Mouse (Mus musculus) midbrain, embryonic 16.5 days (tissue): ENCODE measurements around the gene Ddx1. TPM values are rescaled to one million over a fixed set of nuclear protein-coding genes. Genes with fewer than 3 reads are reported as not detected.
"Not testable (repeated sequence)": the region's sequence is repeated elsewhere in the genome, so short reads cannot be mapped to it uniquely, and the experiment has no call there.

Experiments used
- ATAC-seq: fragments of 200-750 bp; cut with Nextera tagmentation; 2 replicates; pipeline ENCODE4 v1.8.0; 2017; ENCODE audit warnings: moderate TSS enrichment
- H3K27ac ChIP-seq: fragments of 300-500 bp; sonication (generic); 2 replicates; pipeline ENCODE4 v1.5.1; 2014; ENCODE audit warnings: mild to moderate bottlenecking, low read length, mixed read lengths
- H3K27me3 ChIP-seq: fragments of 300-500 bp; sonication (generic); 2 replicates; pipeline ENCODE4 v1.6.1; 2014; ENCODE audit warnings: low read depth, low read length, mixed read lengths; ENCODE audit not compliant: control insufficient read depth, insufficient read depth
- H3K36me3 ChIP-seq: fragments of 300-500 bp; sonication (generic); 2 replicates; pipeline ENCODE4 v1.6.1; 2014; ENCODE audit warnings: mild to moderate bottlenecking, low read length, moderate library complexity, mixed read lengths; ENCODE audit not compliant: control insufficient read depth, insufficient read depth
- H3K4me1 ChIP-seq: fragments of 300-500 bp; sonication (generic); 2 replicates; pipeline ENCODE4 v1.6.1; 2014; ENCODE audit warnings: mild to moderate bottlenecking, low read length, mixed read lengths; ENCODE audit not compliant: control insufficient read depth, insufficient read depth
- H3K4me2 ChIP-seq: fragments of 300-500 bp; sonication (generic); 2 replicates; pipeline ENCODE4 v1.6.1; 2014; ENCODE audit warnings: mild to moderate bottlenecking, low read length, mixed read lengths
- H3K4me3 ChIP-seq: fragments of 300-500 bp; sonication (generic); 2 replicates; pipeline ENCODE4 v1.5.1; 2014; ENCODE audit warnings: low read depth, mild to moderate bottlenecking, low read length, moderate library complexity, mixed read lengths
- H3K9ac ChIP-seq: fragments of 300-500 bp; sonication (generic); 2 replicates; pipeline ENCODE4 v1.6.1; 2014; ENCODE audit warnings: low read depth, low read length, mixed read lengths
- H3K9me3 ChIP-seq: fragments of 300-500 bp; sonication (generic); replicated peaks from 2 replicates; pipeline ENCODE4 v1.6.1; 2014; ENCODE audit warnings: mild to moderate bottlenecking, low read length, mixed read lengths; ENCODE audit not compliant: control insufficient read depth, poor library complexity, severe bottlenecking
- WGBS: fragments of 180-500 bp; shearing (Covaris S2); extraction: QIAGEN DNeasy Blood & Tissue Kit; methylation state at CpG from one replicate; pipeline ENCODE4 v1.1.7; 2014; 5-methylcytosine and 5-hydroxymethylcytosine counted together
- polyA plus RNA-seq: library from polyadenylated mRNA; unstranded; fragments of >200 nt; fragmentation: Nextera tagmentation; extraction: Ambion mirVana; gene quantifications from 2 replicates; pipeline ENCODE4 v1.2.1, GENCODE M21; 2015

The Ddx1 gene
- polyA plus RNA-seq, 1 experiment from 2014 or later = 139 TPM

GRCm38 (mm10) chr12:13195506-13195905, 53.5 kb downstream of the Ddx1 start:
- H3K4me3 ChIP-seq = no peak overlapping the region
- no peaks in the 10 kb centered on the region for H3K9me3 ChIP-seq
- H3K9ac ChIP-seq = no peak overlapping the region
- no peak overlapping the region for H3K4me2 ChIP-seq
- no peaks in the 10 kb centered on the region for H3K27me3 ChIP-seq
- no peak overlapping the region for H3K27ac ChIP-seq
- no peaks in the 10 kb centered on the region for H3K4me1 ChIP-seq
- ATAC-seq = no peak
- no peaks in the 10 kb centered on the region for H3K36me3 ChIP-seq

- H3K4me2 ChIP-seq = no peak overlapping the region
- no peak for ATAC-seq
- H3K4me3 ChIP-seq = no peak overlapping the region
- H3K9ac ChIP-seq = no peak overlapping the region
- no peaks in the 10 kb centered on the region for H3K4me1 ChIP-seq
- WGBS = 52% methylated on average over 11 of the region's 11 CpGs
- H3K9me3 ChIP-seq = no peaks in the 10 kb centered on the region; the same call in 1 of the 2 replicates
- no peak overlapping the region for H3K27ac ChIP-seq
- no peaks in the 10 kb centered on the region for H3K27me3 ChIP-seq
- H3K36me3 ChIP-seq = no peaks in the 10 kb centered on the region
Observed at GRCm38 (mm10) chr12:13188059-13188700, 60.8 kb downstream of the Ddx1 start.

GRCm38 (mm10) chr12:13186209-13186608, 62.8 kb downstream of the Ddx1 start:
- ATAC-seq = no peak
- Histone ChIP-seq H3K9ac (no peak overlapping the region), H3K4me2 (no peak overlapping the region), H3K36me3 (no peaks in the 10 kb centered on the region), H3K27ac (no peak overlapping the region), H3K27me3 (no peaks in the 10 kb centered on the region), H3K4me1 (no peaks in the 10 kb centered on the region), H3K9me3 (no peaks in the 10 kb centered on the region; the same call in 1 of the 2 replicates), H3K4me3 (no peak overlapping the region)
- WGBS = 92% methylated on average over 4 of the region's 4 CpGs

GRCm38 (mm10) chr12:13184873-13185361, 64.1 kb downstream of the Ddx1 start:
- Histone ChIP-seq H3K9me3 (no peaks in the 10 kb centered on the region; the same call in 1 of the 2 replicates), H3K27me3 (no peaks in the 10 kb centered on the region), H3K4me2 (no peak overlapping the region), H3K4me3 (no peak overlapping the region), H3K36me3 (no peaks in the 10 kb centered on the region), H3K9ac (no peak overlapping the region), H3K27ac (no peak overlapping the region), H3K4me1 (peaks cover 10% of the 10 kb centered on the region)
- WGBS = 75% methylated on average over 11 of the region's 11 CpGs
- no peak for ATAC-seq

- not testable (repeated sequence) for H3K27ac ChIP-seq, H3K9ac ChIP-seq, H3K27me3 ChIP-seq, H3K36me3 ChIP-seq, ATAC-seq, H3K4me3 ChIP-seq, H3K4me2 ChIP-seq, H3K9me3 ChIP-seq
- 85% methylated on average over 4 of the region's 4 CpGs for WGBS
- H3K4me1 ChIP-seq = peaks cover 10% of the 10 kb centered on the region
Observed at GRCm38 (mm10) chr12:13184136-13184535, 64.9 kb downstream of the Ddx1 start.

GRCm38 (mm10) chr12:13182220-13182619, 66.8 kb downstream of the Ddx1 start:
- WGBS = 52% methylated on average over 8 of the region's 8 CpGs
- H3K4me3 ChIP-seq = no peak overlapping the region

GRCm38 (mm10) chr12:13181721-13182120, 67.3 kb downstream of the Ddx1 start:
- Histone ChIP-seq H3K4me1 (peaks cover 10% of the 10 kb centered on the region), H3K9me3 (no peaks in the 10 kb centered on the region), H3K36me3 (no peaks in the 10 kb centered on the region), H3K9ac (no peak overlapping the region), H3K4me3 (no peak overlapping the region), H3K27ac (no peak overlapping the region), H3K27me3 (no peaks in the 10 kb centered on the region), H3K4me2 (no peak overlapping the region)
- WGBS = 84% methylated on average over 6 of the region's 6 CpGs
- ATAC-seq = no peak

More at GRCm38 (mm10) chr12:13182220-13182619, 66.8 kb downstream of the Ddx1 start:
- H3K4me2 ChIP-seq = no peak overlapping the region
- H3K27ac ChIP-seq = no peak overlapping the region
- H3K9me3 ChIP-seq = no peaks in the 10 kb centered on the region
- H3K4me1 ChIP-seq = peaks cover 10% of the 10 kb centered on the region
- no peaks in the 10 kb centered on the region for H3K36me3 ChIP-seq
- H3K27me3 ChIP-seq = no peaks in the 10 kb centered on the region
- H3K9ac ChIP-seq = no peak overlapping the region
- no peak for ATAC-seq

GRCm38 (mm10) chr12:13180715-13181335, 68.2 kb downstream of the Ddx1 start:
- 14% methylated on average over 9 of the region's 9 CpGs for WGBS
- peak overlapping the region; percentile 52 for H3K27ac ChIP-seq

GRCm38 (mm10) chr12:13180332-13180714, 68.7 kb downstream of the Ddx1 start:
- Histone ChIP-seq H3K27ac (peak overlapping the region; percentile 52), H3K4me3 (no peak overlapping the region)
- 0 out of 2 replicates have a peak, but pooled peaks have one; percentile 44 for ATAC-seq

More at GRCm38 (mm10) chr12:13180715-13181335, 68.2 kb downstream of the Ddx1 start:
- Histone ChIP-seq H3K4me1 (peaks cover 10% of the 10 kb centered on the region), H3K9me3 (no peaks in the 10 kb centered on the region), H3K9ac (no peak overlapping the region), H3K27me3 (no peaks in the 10 kb centered on the region), H3K36me3 (no peaks in the 10 kb centered on the region), H3K4me3 (no peak overlapping the region), H3K4me2 (no peak overlapping the region)
- peak; percentile 89 for ATAC-seq

More at GRCm38 (mm10) chr12:13180332-13180714, 68.7 kb downstream of the Ddx1 start:
- H3K9me3 ChIP-seq = no peaks in the 10 kb centered on the region
- no peak overlapping the region for H3K9ac ChIP-seq
- H3K4me1 ChIP-seq = peaks cover 10% of the 10 kb centered on the region
- no peaks in the 10 kb centered on the region for H3K36me3 ChIP-seq
- no peak overlapping the region for H3K4me2 ChIP-seq
- H3K27me3 ChIP-seq = no peaks in the 10 kb centered on the region
